Mouse (Mus musculus): Measurements from ENCODE around the gene Dgki. TPM values are rescaled to one million over a fixed set of nuclear protein-coding genes. Genes with fewer than 3 reads are reported as not detected.
A peak's percentile ranks its signal among the peaks of the same experiment; 100 is the strongest.

The Dgki gene
- total and polyA plus RNA-seq, 3 experiments = 4.4 to 8.7 (median 7.7) TPM

- Histone ChIP-seq H3K9me3 (replicated peaks; ENCODE audit: low read length) (no peaks in the 10 kb centered on the region), H3K9ac (ENCODE audit: insufficient read depth, low read depth) (no peak overlapping the region), H3K27ac (ENCODE audit: insufficient read depth, low read depth) (no peak overlapping the region), H3K4me1 (ENCODE audit: control insufficient read depth in 1 of 2, insufficient read depth in 2 of 2) (peaks cover 20 to 68% of the 10 kb centered on the region in 2 experiments), H3K27me3 (replicated peaks) (no peaks in the 10 kb centered on the region), H3K36me3 (replicated peaks in 1 of 2; ENCODE audit: control insufficient read depth in 1 of 2, insufficient read depth in 1 of 2, low read length in 1 of 2) (peaks cover 0 to 68% of the 10 kb centered on the region in 2 experiments), H3K79me2 (replicated peaks; ENCODE audit: control insufficient read depth, extremely low read depth, insufficient read depth, poor library complexity, severe bottlenecking) (0 out of 2 replicates have a peak, but pooled peaks cover 7% of the 10 kb centered on the region), H3K4me2 (ENCODE audit: insufficient read depth, low read depth, poor library complexity, severe bottlenecking) (no peak overlapping the region), H3K4me3 (replicated peaks in 1 of 3; ENCODE audit: low read depth in 2 of 3, low read length in 2 of 3, poor library complexity in 1 of 3) (no peak overlapping the region)
- DNase-seq (ENCODE audit: extremely low read depth) = no peak
- dilution Hi-C loops (cut with MboI; ENCODE audit: extremely low pct_ligation_motif_present, extremely low pct_unique_long_range_greater_than_20kb, low sequenced_read_pairs) (no loop called here), in situ Hi-C loops (cut with MboI; ENCODE audit: low pct_ligation_motif_present, low pct_unique_long_range_greater_than_20kb, low sequenced_read_pairs) (no loop called here)
- no peak for TF ChIP-seq EP300 (IDR thresholded peaks at IDR 0.05; ENCODE audit: low read length)
- TF ChIP-seq USF1 (IDR thresholded peaks at IDR 0.05; ENCODE audit: low read depth, low read length) = no peak
- no peak for TF ChIP-seq UBTF (IDR thresholded peaks at IDR 0.05; ENCODE audit: low read depth, low read length)
- TF ChIP-seq RAD21 (IDR thresholded peaks at IDR 0.05; ENCODE audit: low read depth, low read length) = no peak
- no peak for TF ChIP-seq SIN3A (IDR thresholded peaks at IDR 0.05; ENCODE audit: low read length)
- no peak for TF ChIP-seq ZMIZ1 (IDR thresholded peaks at IDR 0.05; ENCODE audit: low read depth, low read length)
- TF ChIP-seq E2F4 (IDR thresholded peaks at IDR 0.05; ENCODE audit: insufficient replicate concordance, low read depth, low read length) = no peak
- TF ChIP-seq ZKSCAN1 (IDR thresholded peaks at IDR 0.05; ENCODE audit: borderline replicate concordance, low read depth, low read length) = no peak
- TF ChIP-seq MEF2A (IDR thresholded peaks at IDR 0.05; ENCODE audit: borderline replicate concordance, low read depth, low read length) = no peak
- TF ChIP-seq CHD1 (IDR thresholded peaks at IDR 0.05; ENCODE audit: low read depth, low read length) = no peak
- TF ChIP-seq RCOR1 (conservative IDR thresholded peaks at IDR 0.05; ENCODE audit: low read depth, low read length) = no peak
- TF ChIP-seq KAT2A (IDR thresholded peaks at IDR 0.05; ENCODE audit: insufficient replicate concordance, low read length) = no peak
- no peak for TF ChIP-seq NELFE (IDR thresholded peaks at IDR 0.05; ENCODE audit: low read depth, low read length)
- no peak for TF ChIP-seq IRF4 (IDR thresholded peaks at IDR 0.05; ENCODE audit: low read depth, low read length)
- TF ChIP-seq JUND (conservative IDR thresholded peaks at IDR 0.05; ENCODE audit: low read depth, low read length) = no peak
- TF ChIP-seq ELF1 (IDR thresholded peaks at IDR 0.05; ENCODE audit: low read depth, low read length) = no peak
- TF ChIP-seq TCF12 (IDR thresholded peaks at IDR 0.05; ENCODE audit: low read depth, low read length) = no peak
- no peak for TF ChIP-seq POLR2A (IDR thresholded peaks at IDR 0.05; ENCODE audit: low read depth, low read length)
- TF ChIP-seq ZNF384 (IDR thresholded peaks at IDR 0.05; ENCODE audit: low read depth, low read length) = no peak
- no peak for TF ChIP-seq MAFK (IDR thresholded peaks at IDR 0.05; ENCODE audit: insufficient replicate concordance, low read length)
Observed at GRCm38 (mm10) chr6:37060114-37060513, 239.9 kb downstream of the Dgki start.

DNA sequence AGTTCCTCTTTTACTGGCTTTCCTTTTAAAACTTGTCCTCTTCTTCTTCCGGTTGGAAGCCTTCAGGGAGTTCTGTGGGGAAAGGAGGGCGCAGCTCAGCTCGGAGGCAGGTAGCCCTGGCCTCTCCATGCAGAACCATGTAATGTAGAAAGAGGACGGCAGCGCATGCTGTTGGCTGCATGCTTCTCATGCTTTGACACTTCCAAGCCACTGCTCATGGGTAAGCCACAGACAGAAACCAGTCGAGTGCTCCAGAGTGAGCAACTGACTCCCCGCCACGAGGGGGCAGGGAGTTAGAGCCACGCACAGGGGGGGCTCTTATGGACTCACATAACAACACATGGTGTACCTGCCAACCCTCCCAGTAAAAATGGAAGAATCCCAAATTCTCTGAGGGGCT is 242.0 kb downstream of the Dgki start:
- H3K4me2 ChIP-seq (ENCODE audit: insufficient read depth, low read depth, poor library complexity, severe bottlenecking) = peak overlapping the region; percentile 38; the same call in 1 of the 2 replicates
- peaks cover 0 to 56% of the 10 kb centered on the region in 2 experiments for H3K36me3 ChIP-seq (replicated peaks in 1 of 2; ENCODE audit: control insufficient read depth in 1 of 2, insufficient read depth in 1 of 2, low read length in 1 of 2)
- H3K9me3 ChIP-seq (replicated peaks; ENCODE audit: low read length) = no peaks in the 10 kb centered on the region
- peaks cover 13% of the 10 kb centered on the region; the same call in 1 of the 2 replicates for H3K79me2 ChIP-seq (replicated peaks; ENCODE audit: control insufficient read depth, extremely low read depth, insufficient read depth, poor library complexity, severe bottlenecking)
- peak overlapping the region; percentile 99 for H3K27ac ChIP-seq (ENCODE audit: insufficient read depth, low read depth)
- in situ Hi-C loops (cut with MboI; ENCODE audit: low pct_ligation_motif_present, low pct_unique_long_range_greater_than_20kb, low sequenced_read_pairs) = loop anchor here (5.0 to 10.0 kb wide), 2 partner anchors 294 to 387 kb away; partner anchors contain the start of gene Creb3l2
- no peaks in the 10 kb centered on the region for H3K27me3 ChIP-seq (replicated peaks)
- H3K4me1 ChIP-seq (ENCODE audit: control insufficient read depth in 1 of 2, insufficient read depth in 2 of 2) = peaks cover 24 to 69% of the 10 kb centered on the region in 2 experiments
- H3K4me3 ChIP-seq (replicated peaks in 1 of 3; ENCODE audit: low read depth in 2 of 3, low read length in 2 of 3, poor library complexity in 1 of 3) = peak overlapping the region in 1 of 3 experiments; percentile 6
- DNase-seq (ENCODE audit: extremely low read depth) = no peak
- H3K9ac ChIP-seq (ENCODE audit: insufficient read depth, low read depth) = no peak overlapping the region; the same call in 1 of the 2 replicates
- dilution Hi-C loops (cut with MboI; ENCODE audit: extremely low pct_ligation_motif_present, extremely low pct_unique_long_range_greater_than_20kb, low sequenced_read_pairs) = no loop called here
- TF ChIP-seq POLR2A (IDR thresholded peaks at IDR 0.05; ENCODE audit: low read depth, low read length) = 0 out of 2 replicates have a peak, but pooled peaks have one; percentile 42
- no peak for TF ChIP-seq IRF4 (IDR thresholded peaks at IDR 0.05; ENCODE audit: low read depth, low read length)
- TF ChIP-seq MAFK (IDR thresholded peaks at IDR 0.05; ENCODE audit: insufficient replicate concordance, low read length) = no peak
- TF ChIP-seq ZNF384 (IDR thresholded peaks at IDR 0.05; ENCODE audit: low read depth, low read length) = no peak
- no peak for TF ChIP-seq RCOR1 (conservative IDR thresholded peaks at IDR 0.05; ENCODE audit: low read depth, low read length)
- TF ChIP-seq MXI1 (IDR thresholded peaks at IDR 0.05; ENCODE audit: low read depth, low read length) = peak; percentile 22; the same call in 1 of the 2 replicates
- TF ChIP-seq ETS1 (conservative IDR thresholded peaks at IDR 0.05; ENCODE audit: low read depth, low read length) = no peak
- no peak for TF ChIP-seq JUN (IDR thresholded peaks at IDR 0.05; ENCODE audit: insufficient read depth, low read depth, low read length)
- no peak for TF ChIP-seq RAD21 (IDR thresholded peaks at IDR 0.05; ENCODE audit: low read depth, low read length)
- no peak for TF ChIP-seq ZMIZ1 (IDR thresholded peaks at IDR 0.05; ENCODE audit: low read depth, low read length)
- no peak for TF ChIP-seq NRF1 (IDR thresholded peaks at IDR 0.05; ENCODE audit: low read depth, low read length)
- TF ChIP-seq USF2 (conservative IDR thresholded peaks at IDR 0.05; ENCODE audit: low read depth, low read length) = no peak
- TF ChIP-seq HCFC1 (IDR thresholded peaks at IDR 0.05; ENCODE audit: low read depth, low read length) = no peak
- no peak for TF ChIP-seq JUND (conservative IDR thresholded peaks at IDR 0.05; ENCODE audit: low read depth, low read length)
- no peak for TF ChIP-seq SIN3A (IDR thresholded peaks at IDR 0.05; ENCODE audit: low read length)
- no peak for TF ChIP-seq E2F4 (IDR thresholded peaks at IDR 0.05; ENCODE audit: insufficient replicate concordance, low read depth, low read length)
- no peak for TF ChIP-seq USF1 (IDR thresholded peaks at IDR 0.05; ENCODE audit: low read depth, low read length)
- TF ChIP-seq NELFE (IDR thresholded peaks at IDR 0.05; ENCODE audit: low read depth, low read length) = no peak
- TF ChIP-seq CHD1 (IDR thresholded peaks at IDR 0.05; ENCODE audit: low read depth, low read length) = no peak
- TF ChIP-seq BHLHE40 (IDR thresholded peaks at IDR 0.05; ENCODE audit: low read depth, low read length) = 0 out of 2 replicates have a peak, but pooled peaks have one; percentile 11
- TF ChIP-seq ELF1 (IDR thresholded peaks at IDR 0.05; ENCODE audit: low read depth, low read length) = peak; percentile 29; the same call in 1 of the 2 replicates
- peak; percentile 73; the same call in 1 of the 2 replicates for TF ChIP-seq MAX (IDR thresholded peaks at IDR 0.05; ENCODE audit: low read length)
- 0 out of 2 replicates have a peak, but pooled peaks have one; percentile 39 for TF ChIP-seq TBP (conservative IDR thresholded peaks at IDR 0.05; ENCODE audit: low read depth, low read length)

Measured in CH12.LX (cell line).